ENCODE assay signal across 11 mouse cellular contexts in the genomic region with DNA sequence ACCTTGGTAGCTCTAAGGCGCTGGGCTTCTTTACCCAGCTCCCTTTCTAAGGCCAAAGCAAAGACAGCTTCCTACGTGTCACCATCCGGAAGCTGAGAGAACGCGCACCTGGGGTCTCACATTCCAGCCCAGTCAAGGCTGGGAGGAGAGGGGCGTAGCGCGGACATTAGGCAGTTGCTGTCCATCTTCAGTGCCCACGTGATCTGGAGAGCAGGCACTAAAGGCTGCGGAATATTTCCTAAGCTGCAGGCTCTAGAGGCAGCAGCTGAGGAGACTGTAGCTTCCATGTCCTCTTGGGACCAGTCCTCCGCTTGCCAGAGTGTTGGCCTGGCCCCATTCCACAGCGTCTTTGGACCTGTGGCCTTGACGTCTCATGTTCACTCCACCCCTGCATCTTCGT. TPM values are rescaled to one million over a fixed set of nuclear protein-coding genes. Genes with fewer than 3 reads are reported as not detected.
A peak's percentile ranks its signal among the peaks of the same experiment; 100 is the strongest.
DNase-seq lines count a peak whose midpoint lies in the region; ATAC-seq lines count a peak whose summit lies in the region.
"Had no signal": no experiment of that assay in that cellular context is flagged by ENCODE, and none has a peak within 500 bp of the region (broad histone marks: within the 10 kb centered on the region; RNA-seq: fewer than 3 reads in every experiment).

No protein-coding gene starts in this region.

- no peaks in the 10 kb centered on the region for H3K9me3 ChIP-seq in forebrain, embryonic 10.5 days
- no peaks in the 10 kb centered on the region for H3K9me3 ChIP-seq in forebrain, embryonic 14.5 days (replicated peaks; ENCODE audit: control insufficient read depth, low read length)
- H3K9me3 ChIP-seq in limb, embryonic 10.5 days (replicated peaks), result no peaks in the 10 kb centered on the region; the same call in 1 of the 2 replicates
- H3K9me3 ChIP-seq: liver, embryonic 15.5 days had no signal

- no peak for ATAC-seq in forebrain, embryonic 14.5 days

- H3K4me2 ChIP-seq in forebrain, embryonic 14.5 days (ENCODE audit: low read length), result no peak overlapping the region
- H3K4me2 ChIP-seq: liver, embryonic 15.5 days had no signal

- DNase-seq in forebrain, embryonic 10.5 days (ENCODE audit: extremely low spot score, low spot score), result peak; percentile 58
- DNase-seq in forebrain, embryonic 14.5 days (ENCODE audit: low spot score), result no peak
- DNase-seq in ES-CJ7 (ENCODE audit: low read depth, low spot score), result peak; percentile 34
- DNase-seq in heart, adult 9 months (ENCODE audit: low spot score in 2 of 2), result peak; percentile 61 to 80
- DNase-seq in limb, embryonic 10.5 days (ENCODE audit: low spot score), result peak; percentile 48
- no peak for DNase-seq in thymus, adult 18-20 months
- no peak for DNase-seq in frontal cortex, postnatal 25 days (ENCODE audit: low spot score in 2 of 2)
- no peak for DNase-seq in left cerebral cortex, adult 18-20 months (ENCODE audit: low spot score in 2 of 2)
- DNase-seq: cerebellum, adult 18-20 months had no signal

- no peak overlapping the region for H3K27ac ChIP-seq in forebrain, embryonic 10.5 days
- H3K27ac ChIP-seq in forebrain, embryonic 14.5 days (ENCODE audit: low read depth, low read length), result no peak overlapping the region
- H3K27ac ChIP-seq in limb, embryonic 10.5 days, result no peak overlapping the region
- H3K27ac ChIP-seq: kidney, postnatal 0 days; liver, embryonic 15.5 days had no signal

- H3K27me3 ChIP-seq in forebrain, embryonic 10.5 days (ENCODE audit: poor library complexity, severe bottlenecking), result peaks cover 100% of the 10 kb centered on the region
- H3K27me3 ChIP-seq in forebrain, embryonic 14.5 days (replicated peaks; ENCODE audit: control insufficient read depth, insufficient read depth, low read length), result peaks cover 91% of the 10 kb centered on the region
- peaks cover 100% of the 10 kb centered on the region for H3K27me3 ChIP-seq in limb, embryonic 10.5 days (ENCODE audit: low read depth, poor library complexity, severe bottlenecking)

- 0% methylated on average over 14 of the region's 14 CpGs for WGBS in forebrain, embryonic 10.5 days
- under 1% methylated on average over 14 of the region's 14 CpGs for WGBS in forebrain, embryonic 14.5 days
- 0% methylated on average over 14 of the region's 14 CpGs for WGBS in limb, embryonic 10.5 days

- H3K4me1 ChIP-seq in forebrain, embryonic 10.5 days, result peaks cover 50% of the 10 kb centered on the region
- peaks cover 5% of the 10 kb centered on the region for H3K4me1 ChIP-seq in forebrain, embryonic 14.5 days (ENCODE audit: control insufficient read depth, insufficient read depth, low read length)
- H3K4me1 ChIP-seq in limb, embryonic 10.5 days, result peaks cover 43% of the 10 kb centered on the region

- no peak overlapping the region for H3K9ac ChIP-seq in forebrain, embryonic 14.5 days (ENCODE audit: low read length)
- H3K9ac ChIP-seq: liver, embryonic 15.5 days had no signal

- no peaks in the 10 kb centered on the region for H3K36me3 ChIP-seq in forebrain, embryonic 10.5 days (replicated peaks)
- no peaks in the 10 kb centered on the region for H3K36me3 ChIP-seq in forebrain, embryonic 14.5 days (ENCODE audit: control insufficient read depth, insufficient read depth, low read length)
- H3K36me3 ChIP-seq in limb, embryonic 10.5 days, result no peaks in the 10 kb centered on the region
- H3K36me3 ChIP-seq: liver, embryonic 15.5 days had no signal

- H3K4me3 ChIP-seq in forebrain, embryonic 10.5 days, result peak overlapping the region; percentile 9; the same call in 1 of the 2 replicates
- no peak overlapping the region for H3K4me3 ChIP-seq in forebrain, embryonic 14.5 days (ENCODE audit: low read depth, low read length)
- H3K4me3 ChIP-seq in limb, embryonic 10.5 days, result 0 out of 2 replicates have a peak overlapping the region, but pooled peaks have one; percentile 20
- H3K4me3 ChIP-seq: liver, embryonic 15.5 days had no signal

RNA-seq across cellular contexts. Expression of gene Tbx20, which starts 3.9 kb away (rescaled TPM):
- polyA plus RNA-seq in forebrain, embryonic 10.5 days (2016; fragmentation: Nextera tagmentation; extraction: Ambion mirVana), result 0.25 and 0.34 TPM in 2 replicates
- polyA plus RNA-seq in forebrain, embryonic 14.5 days (2014; fragmentation: Nextera tagmentation; extraction: Ambion mirVana), result 0.04 TPM in 1 of 2 replicates, not detected in the other
- 0.24 and 0.39 TPM in 2 replicates for polyA plus RNA-seq in limb, embryonic 10.5 days (2016; fragmentation: Nextera tagmentation; extraction: Ambion mirVana)
- total RNA-seq in left cerebral cortex, adult 18-20 months (2021), result not detected
- polyA plus RNA-seq: kidney, postnatal 0 days had no signal

Comparison
In these comparisons a context has a peak if more than half of its experiments do, and no peak if none do; other contexts are left out.
1. DNase-seq: peak in forebrain, embryonic 10.5 days (single experiment), ES-CJ7 (single experiment), heart, adult 9 months (2 of 2) and limb, embryonic 10.5 days (single experiment); none in forebrain, embryonic 14.5 days (single experiment), thymus, adult 18-20 months (0 of 2), frontal cortex, postnatal 25 days (0 of 2) and left cerebral cortex, adult 18-20 months (0 of 2).